Mouse (Mus musculus): Measurements from ENCODE around the gene Foxe3.

Foxe3 gene

GRCm38 (mm10) chr4:114876441-114876972 lies 49.3 kb downstream of the Foxe3 start:
- DNase-seq (ENCODE audit: low read depth, low spot score) = no peak
